Mouse (Mus musculus): ENCODE results near the gene Agap1. TPM values are rescaled to one million over a fixed set of nuclear protein-coding genes. Genes with fewer than 3 reads are reported as not detected.
A peak's percentile ranks its signal among the peaks of the same experiment; 100 is the strongest.

Agap1 gene
- polyA plus RNA-seq, 1 experiment from 2014 or later: 47.7 TPM

GRCm38 (mm10) chr1:89586991-89587683 lies 132.5 kb downstream of the Agap1 start:
- H3K4me2 ChIP-seq (ENCODE audit: low read length): no peak overlapping the region
- no peak overlapping the region for H3K4me3 ChIP-seq (ENCODE audit: low read depth, low read length)
- no peak for ATAC-seq
- H3K27me3 ChIP-seq (ENCODE audit: control insufficient read depth, insufficient read depth, low read depth, low read length): no peaks in the 10 kb centered on the region
- no peak overlapping the region for H3K9ac ChIP-seq (ENCODE audit: low read depth, low read length)
- no peak overlapping the region for H3K27ac ChIP-seq (ENCODE audit: low read length)
- H3K36me3 ChIP-seq (ENCODE audit: control insufficient read depth, insufficient read depth, low read length): peaks cover 10% of the 10 kb centered on the region; the same call in 1 of the 2 replicates
- H3K4me1 ChIP-seq (ENCODE audit: control insufficient read depth, insufficient read depth, low read length): peaks cover 47% of the 10 kb centered on the region
- 47% methylated on average over 14 of the region's 14 CpGs for WGBS
- peaks cover 2% of the 10 kb centered on the region; the same call in 1 of the 2 replicates for H3K9me3 ChIP-seq (replicated peaks; ENCODE audit: control insufficient read depth, low read length, poor library complexity, severe bottlenecking)

GRCm38 (mm10) chr1:89588154-89588553 lies 133.5 kb downstream of the Agap1 start:
- Histone ChIP-seq H3K9ac (ENCODE audit: low read depth, low read length) (no peak overlapping the region), H3K4me3 (ENCODE audit: low read depth, low read length) (no peak overlapping the region), H3K4me2 (ENCODE audit: low read length) (no peak overlapping the region), H3K27me3 (ENCODE audit: control insufficient read depth, insufficient read depth, low read depth, low read length) (no peaks in the 10 kb centered on the region), H3K27ac (ENCODE audit: low read length) (no peak overlapping the region), H3K9me3 (replicated peaks; ENCODE audit: control insufficient read depth, low read length, poor library complexity, severe bottlenecking) (peaks cover 2% of the 10 kb centered on the region; the same call in 1 of the 2 replicates), H3K36me3 (ENCODE audit: control insufficient read depth, insufficient read depth, low read length) (peaks cover 12% of the 10 kb centered on the region; the same call in 1 of the 2 replicates), H3K4me1 (ENCODE audit: control insufficient read depth, insufficient read depth, low read length) (peaks cover 37% of the 10 kb centered on the region)
- ATAC-seq: no peak
- WGBS: 24% methylated on average over 4 of the region's 4 CpGs

- Histone ChIP-seq H3K4me2 (ENCODE audit: low read length) (no peak overlapping the region), H3K36me3 (ENCODE audit: control insufficient read depth, insufficient read depth, low read length) (peaks cover 12% of the 10 kb centered on the region; the same call in 1 of the 2 replicates), H3K4me3 (ENCODE audit: low read depth, low read length) (no peak overlapping the region), H3K9ac (ENCODE audit: low read depth, low read length) (no peak overlapping the region), H3K27ac (ENCODE audit: low read length) (no peak overlapping the region), H3K9me3 (replicated peaks; ENCODE audit: control insufficient read depth, low read length, poor library complexity, severe bottlenecking) (peaks cover 2% of the 10 kb centered on the region; the same call in 1 of the 2 replicates), H3K27me3 (ENCODE audit: control insufficient read depth, insufficient read depth, low read depth, low read length) (no peaks in the 10 kb centered on the region), H3K4me1 (ENCODE audit: control insufficient read depth, insufficient read depth, low read length) (peaks cover 14% of the 10 kb centered on the region)
- 93% methylated on average over 7 of the region's 7 CpGs for WGBS
- no peak for ATAC-seq
Measured at GRCm38 (mm10) chr1:89590994-89591393, 136.4 kb downstream of the Agap1 start.

GRCm38 (mm10) chr1:89593219-89593618 lies 138.6 kb downstream of the Agap1 start:
- H3K9ac ChIP-seq (ENCODE audit: low read depth, low read length): no peak overlapping the region
- ATAC-seq: no peak
- no peak overlapping the region for H3K27ac ChIP-seq (ENCODE audit: low read length)
- H3K4me3 ChIP-seq (ENCODE audit: low read depth, low read length): no peak overlapping the region
- H3K27me3 ChIP-seq (ENCODE audit: control insufficient read depth, insufficient read depth, low read depth, low read length): no peaks in the 10 kb centered on the region
- peaks cover 12% of the 10 kb centered on the region; the same call in 1 of the 2 replicates for H3K36me3 ChIP-seq (ENCODE audit: control insufficient read depth, insufficient read depth, low read length)
- WGBS: 71% methylated on average over 4 of the region's 4 CpGs
- peaks cover 3% of the 10 kb centered on the region for H3K4me1 ChIP-seq (ENCODE audit: control insufficient read depth, insufficient read depth, low read length)
- H3K9me3 ChIP-seq (replicated peaks; ENCODE audit: control insufficient read depth, low read length, poor library complexity, severe bottlenecking): peaks cover 2% of the 10 kb centered on the region; the same call in 1 of the 2 replicates
- H3K4me2 ChIP-seq (ENCODE audit: low read length): no peak overlapping the region

GRCm38 (mm10) chr1:89594999-89595398 lies 140.4 kb downstream of the Agap1 start:
- WGBS: 86% methylated on average over 8 of the region's 8 CpGs
- Histone ChIP-seq H3K4me1 (ENCODE audit: control insufficient read depth, insufficient read depth, low read length) (peaks cover 20% of the 10 kb centered on the region), H3K27me3 (ENCODE audit: control insufficient read depth, insufficient read depth, low read depth, low read length) (no peaks in the 10 kb centered on the region), H3K9ac (ENCODE audit: low read depth, low read length) (no peak overlapping the region), H3K4me2 (ENCODE audit: low read length) (no peak overlapping the region), H3K4me3 (ENCODE audit: low read depth, low read length) (no peak overlapping the region), H3K36me3 (ENCODE audit: control insufficient read depth, insufficient read depth, low read length) (peaks cover 12% of the 10 kb centered on the region; the same call in 1 of the 2 replicates), H3K27ac (ENCODE audit: low read length) (no peak overlapping the region), H3K9me3 (replicated peaks; ENCODE audit: control insufficient read depth, low read length, poor library complexity, severe bottlenecking) (peaks cover 2% of the 10 kb centered on the region; the same call in 1 of the 2 replicates)
- no peak for ATAC-seq

GRCm38 (mm10) chr1:89595421-89595820 lies 140.8 kb downstream of the Agap1 start:
- no peak overlapping the region for H3K4me3 ChIP-seq (ENCODE audit: low read depth, low read length)
- peaks cover 12% of the 10 kb centered on the region; the same call in 1 of the 2 replicates for H3K36me3 ChIP-seq (ENCODE audit: control insufficient read depth, insufficient read depth, low read length)
- peaks cover 24% of the 10 kb centered on the region for H3K4me1 ChIP-seq (ENCODE audit: control insufficient read depth, insufficient read depth, low read length)
- no peaks in the 10 kb centered on the region for H3K27me3 ChIP-seq (ENCODE audit: control insufficient read depth, insufficient read depth, low read depth, low read length)
- WGBS: 93% methylated on average over 7 of the region's 7 CpGs
- peaks cover 2% of the 10 kb centered on the region; the same call in 1 of the 2 replicates for H3K9me3 ChIP-seq (replicated peaks; ENCODE audit: control insufficient read depth, low read length, poor library complexity, severe bottlenecking)
- no peak overlapping the region for H3K27ac ChIP-seq (ENCODE audit: low read length)
- ATAC-seq: no peak
- no peak overlapping the region for H3K9ac ChIP-seq (ENCODE audit: low read depth, low read length)
- H3K4me2 ChIP-seq (ENCODE audit: low read length): no peak overlapping the region

- peaks cover 31% of the 10 kb centered on the region for H3K4me1 ChIP-seq (ENCODE audit: control insufficient read depth, insufficient read depth, low read length)
- no peak overlapping the region for H3K4me3 ChIP-seq (ENCODE audit: low read depth, low read length)
- peaks cover 2% of the 10 kb centered on the region; the same call in 1 of the 2 replicates for H3K9me3 ChIP-seq (replicated peaks; ENCODE audit: control insufficient read depth, low read length, poor library complexity, severe bottlenecking)
- H3K4me2 ChIP-seq (ENCODE audit: low read length): no peak overlapping the region
- H3K9ac ChIP-seq (ENCODE audit: low read depth, low read length): no peak overlapping the region
- WGBS: 95% methylated on average over 2 of the region's 2 CpGs
- no peak overlapping the region for H3K27ac ChIP-seq (ENCODE audit: low read length)
- H3K36me3 ChIP-seq (ENCODE audit: control insufficient read depth, insufficient read depth, low read length): peaks cover 9% of the 10 kb centered on the region; the same call in 1 of the 2 replicates
- ATAC-seq: no peak
- H3K27me3 ChIP-seq (ENCODE audit: control insufficient read depth, insufficient read depth, low read depth, low read length): no peaks in the 10 kb centered on the region
Measured at GRCm38 (mm10) chr1:89596223-89596622, 141.6 kb downstream of the Agap1 start.

- ATAC-seq: no peak
- Histone ChIP-seq H3K27ac (ENCODE audit: low read length) (no peak overlapping the region), H3K36me3 (ENCODE audit: control insufficient read depth, insufficient read depth, low read length) (no peaks in the 10 kb centered on the region), H3K4me1 (ENCODE audit: control insufficient read depth, insufficient read depth, low read length) (peaks cover 43% of the 10 kb centered on the region), H3K4me3 (ENCODE audit: low read depth, low read length) (no peak overlapping the region), H3K4me2 (ENCODE audit: low read length) (no peak overlapping the region), H3K9me3 (replicated peaks; ENCODE audit: control insufficient read depth, low read length, poor library complexity, severe bottlenecking) (no peaks in the 10 kb centered on the region), H3K9ac (ENCODE audit: low read depth, low read length) (no peak overlapping the region), H3K27me3 (ENCODE audit: control insufficient read depth, insufficient read depth, low read depth, low read length) (no peaks in the 10 kb centered on the region)
- WGBS: 82% methylated on average over 5 of the region's 5 CpGs
Measured at GRCm38 (mm10) chr1:89598906-89599305, 144.3 kb downstream of the Agap1 start.

GRCm38 (mm10) chr1:89599983-89600741 lies 145.6 kb downstream of the Agap1 start:
- Histone ChIP-seq H3K36me3 (ENCODE audit: control insufficient read depth, insufficient read depth, low read length) (no peaks in the 10 kb centered on the region), H3K4me1 (ENCODE audit: control insufficient read depth, insufficient read depth, low read length) (peaks cover 40% of the 10 kb centered on the region), H3K9ac (ENCODE audit: low read depth, low read length) (peak overlapping the region; percentile 28), H3K27ac (ENCODE audit: low read length) (peak overlapping the region; percentile 10; the same call in 1 of the 2 replicates), H3K4me3 (ENCODE audit: low read depth, low read length) (no peak overlapping the region), H3K27me3 (ENCODE audit: control insufficient read depth, insufficient read depth, low read depth, low read length) (no peaks in the 10 kb centered on the region), H3K4me2 (ENCODE audit: low read length) (no peak overlapping the region), H3K9me3 (replicated peaks; ENCODE audit: control insufficient read depth, low read length, poor library complexity, severe bottlenecking) (no peaks in the 10 kb centered on the region)
- 79% methylated on average over 11 of the region's 11 CpGs for WGBS
- no peak for ATAC-seq
